Mouse (Mus musculus): ENCODE measurements around the gene Sptbn4. TPM values are rescaled to one million over a fixed set of nuclear protein-coding genes. Genes with fewer than 3 reads are reported as not detected.

The Sptbn4 gene
- polyA plus RNA-seq, 1 experiment from 2014 or later, result 0.11 TPM

- Histone ChIP-seq H3K36me3 (no peaks in the 10 kb centered on the region), H3K27me3 (peaks cover 90% of the 10 kb centered on the region), H3K4me1 (replicated peaks) (peaks cover 72% of the 10 kb centered on the region), H3K9me3 (replicated peaks) (no peaks in the 10 kb centered on the region), H3K4me3 (peak overlapping the region; percentile 64; the same call in 1 of the 2 replicates), H3K9ac (no peak overlapping the region), H3K4me2 (peak overlapping the region; percentile 91), H3K27ac (no peak overlapping the region)
- no peak for ATAC-seq (replicated peaks; ENCODE audit: insufficient number of reproducible peaks, insufficient read depth, low FRiP score, low read depth)
- WGBS, result 24% methylated on average over 17 of the region's 17 CpGs
Observed at GRCm38 (mm10) chr7:27329981-27330380, 117.5 kb downstream of the Sptbn4 start.

- H3K4me3 ChIP-seq, result peak overlapping the region; percentile 26
- no peak; the same call in 1 of the 2 replicates for ATAC-seq (replicated peaks; ENCODE audit: insufficient number of reproducible peaks, insufficient read depth, low FRiP score, low read depth)
- WGBS, result 6% methylated on average over 45 of the region's 45 CpGs
- peak overlapping the region; percentile 22; the same call in 1 of the 2 replicates for H3K9ac ChIP-seq
- H3K27me3 ChIP-seq, result peaks cover 90% of the 10 kb centered on the region
- no peak overlapping the region for H3K27ac ChIP-seq
- peaks cover 67% of the 10 kb centered on the region for H3K4me1 ChIP-seq (replicated peaks)
- peak overlapping the region; percentile 57 for H3K4me2 ChIP-seq
- H3K36me3 ChIP-seq, result no peaks in the 10 kb centered on the region
- H3K9me3 ChIP-seq (replicated peaks), result no peaks in the 10 kb centered on the region
Observed at GRCm38 (mm10) chr7:27329326-27329947, 118.0 kb downstream of the Sptbn4 start.

GRCm38 (mm10) chr7:27328648-27329047, 118.8 kb downstream of the Sptbn4 start:
- no peak overlapping the region for H3K4me3 ChIP-seq
- H3K4me1 ChIP-seq (replicated peaks), result peaks cover 59% of the 10 kb centered on the region
- H3K9me3 ChIP-seq (replicated peaks), result no peaks in the 10 kb centered on the region
- ATAC-seq (replicated peaks; ENCODE audit: insufficient number of reproducible peaks, insufficient read depth, low FRiP score, low read depth), result no peak
- H3K27me3 ChIP-seq, result peaks cover 90% of the 10 kb centered on the region
- H3K27ac ChIP-seq, result no peak overlapping the region
- whole genome bisulfite sequencing, result 45% methylated on average over 16 of the region's 16 CpGs
- peak overlapping the region; percentile 57; the same call in 1 of the 2 replicates for H3K4me2 ChIP-seq
- H3K9ac ChIP-seq, result no peak overlapping the region
- H3K36me3 ChIP-seq, result no peaks in the 10 kb centered on the region

GRCm38 (mm10) chr7:27328161-27328560, 119.3 kb downstream of the Sptbn4 start:
- no peak for ATAC-seq (replicated peaks; ENCODE audit: insufficient number of reproducible peaks, insufficient read depth, low FRiP score, low read depth)
- Histone ChIP-seq H3K9ac (no peak overlapping the region), H3K4me1 (replicated peaks) (peaks cover 54% of the 10 kb centered on the region), H3K9me3 (replicated peaks) (no peaks in the 10 kb centered on the region), H3K27me3 (peaks cover 90% of the 10 kb centered on the region), H3K27ac (no peak overlapping the region), H3K4me3 (no peak overlapping the region), H3K4me2 (no peak overlapping the region), H3K36me3 (no peaks in the 10 kb centered on the region)
- WGBS, result 81% methylated on average over 11 of the region's 11 CpGs

DNA sequence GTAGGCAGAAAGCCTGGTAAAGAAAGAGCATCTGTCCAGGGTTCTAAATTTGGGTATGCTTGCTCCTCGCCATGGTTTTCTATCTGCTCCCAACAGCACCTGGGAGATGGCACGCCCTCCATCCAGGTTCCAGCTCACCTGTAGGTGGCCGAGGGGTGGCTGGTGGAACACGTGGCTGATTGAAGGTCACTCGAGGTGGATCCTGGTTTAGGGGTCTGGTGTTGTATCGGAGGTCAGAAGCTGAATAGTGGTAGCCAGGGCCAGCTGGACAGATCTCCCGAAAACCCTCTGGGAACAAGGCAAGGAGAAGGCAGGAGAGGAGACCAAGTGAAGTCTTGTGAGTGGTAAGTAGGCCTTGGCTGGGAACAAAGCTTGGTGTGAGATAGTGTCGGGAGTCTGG, 120.0 kb downstream of the Sptbn4 start:
- H3K9ac ChIP-seq, result no peak overlapping the region
- peaks cover 48% of the 10 kb centered on the region for H3K4me1 ChIP-seq (replicated peaks)
- H3K9me3 ChIP-seq (replicated peaks), result no peaks in the 10 kb centered on the region
- H3K4me3 ChIP-seq, result no peak overlapping the region
- no peak for ATAC-seq (replicated peaks; ENCODE audit: insufficient number of reproducible peaks, insufficient read depth, low FRiP score, low read depth)
- H3K27me3 ChIP-seq, result peaks cover 90% of the 10 kb centered on the region
- 85% methylated on average over 8 of the region's 8 CpGs for WGBS
- no peak overlapping the region for H3K27ac ChIP-seq
- H3K4me2 ChIP-seq, result no peak overlapping the region
- no peaks in the 10 kb centered on the region for H3K36me3 ChIP-seq

DNA sequence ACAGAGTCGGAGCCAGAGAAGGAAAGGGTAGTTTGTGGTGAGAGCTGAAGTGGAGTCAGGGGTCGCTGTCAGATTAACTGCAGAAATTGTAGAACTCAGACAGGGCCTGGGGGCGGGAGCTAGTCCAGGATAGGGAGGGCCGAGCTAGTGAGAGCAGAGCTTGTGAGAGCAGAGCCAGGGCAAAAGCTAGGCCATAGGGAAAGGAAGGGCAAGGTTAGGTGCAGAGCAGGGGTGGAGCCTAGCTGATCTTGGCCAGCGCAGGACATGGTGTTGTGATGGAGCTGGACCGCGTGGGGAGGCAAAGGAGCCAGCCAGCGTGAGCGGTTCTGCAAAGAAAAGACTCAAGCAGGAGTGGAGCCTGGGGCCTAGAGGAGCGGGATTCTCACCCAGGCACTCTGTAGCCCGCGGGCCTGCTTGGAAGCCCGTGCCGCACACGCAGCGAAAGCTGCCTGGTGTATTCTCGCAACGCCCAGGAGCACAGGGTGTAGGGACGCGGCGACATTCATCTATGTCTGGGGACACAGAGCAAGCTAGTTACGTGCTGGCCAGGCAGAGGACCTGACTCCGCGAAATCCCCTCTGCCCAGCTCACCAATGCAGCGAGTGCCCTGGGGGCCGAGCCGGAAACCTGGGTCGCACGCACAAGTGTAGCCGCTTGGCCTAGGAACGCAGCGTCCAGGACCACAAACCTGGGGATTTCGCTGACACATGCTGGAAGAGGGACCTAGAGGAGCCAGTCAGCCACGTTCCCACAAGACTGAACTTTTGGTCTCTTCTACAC, 121.2 kb downstream of the Sptbn4 start:
- no peak for ATAC-seq (replicated peaks; ENCODE audit: insufficient number of reproducible peaks, insufficient read depth, low FRiP score, low read depth)
- no peaks in the 10 kb centered on the region for H3K36me3 ChIP-seq

DNA sequence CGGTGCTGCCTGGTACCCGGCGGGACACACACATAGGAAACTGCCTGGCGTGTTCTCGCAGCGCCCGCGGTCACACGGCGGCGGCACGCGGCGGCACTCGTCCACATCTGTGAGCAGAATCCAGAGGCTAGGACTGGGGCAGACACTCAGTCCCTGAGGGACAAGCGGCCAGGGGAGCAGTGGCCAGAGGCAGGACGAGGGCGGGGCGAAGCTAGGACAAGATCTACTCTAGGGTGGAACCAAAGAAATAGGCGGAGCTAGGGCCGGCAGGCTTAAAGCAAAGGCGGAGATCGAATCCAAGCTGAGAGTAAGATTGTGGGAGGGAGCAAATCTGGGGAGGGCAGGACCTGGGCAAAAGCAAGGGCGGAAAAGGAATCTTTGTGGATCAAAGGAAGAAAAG, 121.8 kb downstream of the Sptbn4 start:
- H3K9me3 ChIP-seq (replicated peaks), result no peaks in the 10 kb centered on the region
- peaks cover 89% of the 10 kb centered on the region for H3K27me3 ChIP-seq
- peak overlapping the region; percentile 25 for H3K4me3 ChIP-seq
- H3K9ac ChIP-seq, result no peak overlapping the region
- peaks cover 30% of the 10 kb centered on the region for H3K4me1 ChIP-seq (replicated peaks)
- 0 out of 2 replicates have a peak, but pooled peaks have one; percentile 15 for ATAC-seq (replicated peaks; ENCODE audit: insufficient number of reproducible peaks, insufficient read depth, low FRiP score, low read depth)
- no peaks in the 10 kb centered on the region for H3K36me3 ChIP-seq
- WGBS, result 7% methylated on average over 24 of the region's 24 CpGs
- no peak overlapping the region for H3K27ac ChIP-seq
- peak overlapping the region; percentile 56 for H3K4me2 ChIP-seq

More for the DNA sequence above, 121.2 kb downstream of the Sptbn4 start:
- no peak overlapping the region for H3K9ac ChIP-seq
- peaks cover 93% of the 10 kb centered on the region for H3K27me3 ChIP-seq
- 42% methylated on average over 34 of the region's 34 CpGs for WGBS
- peak overlapping the region; percentile 56 for H3K4me2 ChIP-seq
- no peaks in the 10 kb centered on the region for H3K9me3 ChIP-seq (replicated peaks)
- peaks cover 36% of the 10 kb centered on the region for H3K4me1 ChIP-seq (replicated peaks)
- no peak overlapping the region for H3K27ac ChIP-seq
- peak overlapping the region; percentile 25 for H3K4me3 ChIP-seq

GRCm38 (mm10) chr7:27324928-27325327, 122.6 kb downstream of the Sptbn4 start:
- no peak overlapping the region for H3K4me2 ChIP-seq
- WGBS, result 60% methylated on average over 19 of the region's 20 CpGs
- H3K27me3 ChIP-seq, result peaks cover 82% of the 10 kb centered on the region
- no peak overlapping the region for H3K4me3 ChIP-seq
- no peaks in the 10 kb centered on the region for H3K9me3 ChIP-seq (replicated peaks)
- H3K36me3 ChIP-seq, result no peaks in the 10 kb centered on the region
- no peak overlapping the region for H3K9ac ChIP-seq
- H3K4me1 ChIP-seq (replicated peaks), result peaks cover 25% of the 10 kb centered on the region
- ATAC-seq (replicated peaks; ENCODE audit: insufficient number of reproducible peaks, insufficient read depth, low FRiP score, low read depth), result no peak
- H3K27ac ChIP-seq, result no peak overlapping the region

- peaks cover 74% of the 10 kb centered on the region for H3K27me3 ChIP-seq
- H3K4me3 ChIP-seq, result no peak overlapping the region
- no peak overlapping the region for H3K9ac ChIP-seq
- no peaks in the 10 kb centered on the region for H3K9me3 ChIP-seq (replicated peaks)
- no peak overlapping the region for H3K4me2 ChIP-seq
- ATAC-seq (replicated peaks; ENCODE audit: insufficient number of reproducible peaks, insufficient read depth, low FRiP score, low read depth), result no peak
- H3K4me1 ChIP-seq (replicated peaks), result peaks cover 20% of the 10 kb centered on the region
- no peaks in the 10 kb centered on the region for H3K36me3 ChIP-seq
- H3K27ac ChIP-seq, result no peak overlapping the region
- 94% methylated on average over 11 of the region's 11 CpGs for WGBS
Observed at GRCm38 (mm10) chr7:27324161-27324560, 123.3 kb downstream of the Sptbn4 start.

DNA sequence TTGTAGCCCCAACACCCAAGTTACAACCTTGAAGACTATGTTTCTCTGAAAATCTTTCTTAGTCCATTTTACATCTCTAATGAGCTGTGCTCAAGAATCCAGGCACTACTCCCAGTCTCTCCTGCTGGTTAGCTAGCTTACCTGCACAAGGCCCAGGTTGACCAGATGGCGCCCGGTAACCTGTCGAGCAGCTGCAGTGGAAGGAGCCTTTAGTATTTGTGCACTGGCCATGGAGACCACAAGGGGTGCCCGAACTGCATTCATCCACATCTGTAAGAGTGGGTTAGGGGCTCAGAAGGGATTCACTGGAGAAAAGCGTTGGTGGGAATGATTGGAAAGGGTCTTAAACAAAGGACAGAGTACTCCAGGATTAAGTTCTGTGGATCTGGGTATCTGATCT, 124.5 kb downstream of the Sptbn4 start:
- Histone ChIP-seq H3K9me3 (replicated peaks) (no peaks in the 10 kb centered on the region), H3K4me3 (no peak overlapping the region), H3K27me3 (peaks cover 63% of the 10 kb centered on the region), H3K4me1 (replicated peaks) (peaks cover 14% of the 10 kb centered on the region), H3K9ac (no peak overlapping the region), H3K27ac (no peak overlapping the region), H3K4me2 (no peak overlapping the region), H3K36me3 (no peaks in the 10 kb centered on the region)
- WGBS, result 85% methylated on average over 5 of the region's 5 CpGs
- no peak for ATAC-seq (replicated peaks; ENCODE audit: insufficient number of reproducible peaks, insufficient read depth, low FRiP score, low read depth)

DNA sequence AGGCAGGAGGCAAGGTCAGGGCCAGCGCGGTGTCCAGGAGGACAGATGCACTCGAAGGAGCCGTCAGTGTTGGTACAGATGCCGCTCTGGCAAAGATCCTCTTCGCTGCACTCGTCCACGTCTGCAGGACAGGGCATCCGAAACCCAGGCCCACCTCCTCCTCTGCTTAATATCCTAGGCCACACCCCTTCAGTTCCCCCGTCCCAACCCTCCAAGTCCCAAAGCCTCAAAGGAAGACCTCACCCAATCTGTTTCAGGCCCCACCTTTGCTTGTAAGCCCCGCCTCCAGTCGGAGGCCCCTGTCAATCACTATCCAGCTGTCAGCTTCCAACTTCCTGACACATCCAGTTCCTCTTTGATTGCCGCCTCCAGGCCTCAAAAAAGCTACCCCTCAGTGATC, 125.2 kb downstream of the Sptbn4 start:
- WGBS, result 33% methylated on average over 13 of the region's 13 CpGs
- no peak for ATAC-seq (replicated peaks; ENCODE audit: insufficient number of reproducible peaks, insufficient read depth, low FRiP score, low read depth)
- Histone ChIP-seq H3K27ac (no peak overlapping the region), H3K9me3 (replicated peaks) (no peaks in the 10 kb centered on the region), H3K9ac (no peak overlapping the region), H3K4me3 (no peak overlapping the region), H3K4me1 (replicated peaks) (peaks cover 14% of the 10 kb centered on the region), H3K4me2 (no peak overlapping the region), H3K36me3 (0 out of 2 replicates have a peak, but pooled peaks cover 2% of the 10 kb centered on the region), H3K27me3 (peaks cover 56% of the 10 kb centered on the region)

All from heart, embryonic 15.5 days (tissue).